18 mouse cellular contexts compared by ENCODE assay signal in genomic region chr15:94770832-94771578, GRCm38 (mm10).
DNase-seq lines count a peak whose midpoint lies in the region; ATAC-seq and TF ChIP-seq lines count a peak whose summit lies in the region.
"Had no signal": no experiment of that assay in that cellular context is flagged by ENCODE, and none has a peak within 500 bp of the region (broad histone marks: within the 10 kb centered on the region; RNA-seq: fewer than 3 reads in every experiment).

No protein-coding gene starts in this region.

- no peaks in the 10 kb centered on the region for H3K36me3 ChIP-seq in forebrain, embryonic 14.5 days (ENCODE audit: control insufficient read depth, insufficient read depth, low read length)
- no peaks in the 10 kb centered on the region for H3K36me3 ChIP-seq in forebrain, embryonic 11.5 days (ENCODE audit: control insufficient read depth, insufficient read depth, low read length)
- H3K36me3 ChIP-seq: heart, embryonic 10.5 days; hindbrain, embryonic 12.5 days; intestine, embryonic 15.5 days; limb, embryonic 15.5 days; liver, embryonic 15.5 days; midbrain, embryonic 12.5 days had no signal

- H3K9ac ChIP-seq in forebrain, embryonic 14.5 days (ENCODE audit: low read length), result no peak overlapping the region
- H3K9ac ChIP-seq in forebrain, embryonic 11.5 days (ENCODE audit: low read length), result no peak overlapping the region
- H3K9ac ChIP-seq: hindbrain, embryonic 12.5 days; intestine, embryonic 15.5 days; limb, embryonic 15.5 days; liver, embryonic 15.5 days; midbrain, embryonic 12.5 days had no signal

- H3K4me1 ChIP-seq in forebrain, embryonic 14.5 days (ENCODE audit: control insufficient read depth, insufficient read depth, low read length), result peaks cover 3% of the 10 kb centered on the region; the same call in 1 of the 2 replicates
- no peaks in the 10 kb centered on the region for H3K4me1 ChIP-seq in forebrain, embryonic 11.5 days (replicated peaks; ENCODE audit: control insufficient read depth, insufficient read depth, low read length)
- H3K4me1 ChIP-seq: heart, embryonic 10.5 days; intestine, embryonic 15.5 days; limb, embryonic 15.5 days; liver, embryonic 15.5 days; midbrain, embryonic 12.5 days had no signal

- H3K4me2 ChIP-seq in forebrain, embryonic 14.5 days (ENCODE audit: low read length), result no peak overlapping the region
- no peak overlapping the region for H3K4me2 ChIP-seq in forebrain, embryonic 11.5 days (ENCODE audit: low read depth, low read length, severe bottlenecking)
- H3K4me2 ChIP-seq: hindbrain, embryonic 12.5 days; intestine, embryonic 15.5 days; limb, embryonic 15.5 days; liver, embryonic 15.5 days; midbrain, embryonic 12.5 days had no signal

- H3K9me3 ChIP-seq in forebrain, embryonic 14.5 days (replicated peaks; ENCODE audit: control insufficient read depth, low read length), result 0 out of 2 replicates have a peak, but pooled peaks cover 3% of the 10 kb centered on the region
- H3K9me3 ChIP-seq in forebrain, embryonic 11.5 days (ENCODE audit: control insufficient read depth, low read length), result no peaks in the 10 kb centered on the region
- H3K9me3 ChIP-seq: heart, embryonic 10.5 days; intestine, embryonic 15.5 days; limb, embryonic 15.5 days; liver, embryonic 15.5 days had no signal

- H3K27me3 ChIP-seq in forebrain, embryonic 14.5 days (replicated peaks; ENCODE audit: control insufficient read depth, insufficient read depth, low read length), result no peaks in the 10 kb centered on the region
- H3K27me3 ChIP-seq in forebrain, embryonic 11.5 days (ENCODE audit: control insufficient read depth, insufficient read depth, low read length), result no peaks in the 10 kb centered on the region
- H3K27me3 ChIP-seq: hindbrain, embryonic 12.5 days; intestine, embryonic 15.5 days; liver, embryonic 15.5 days had no signal

- TF ChIP-seq CTCF in left cerebral cortex, adult 2 months (IDR thresholded peaks at IDR 0.05), result no peak

- peak; percentile 65 for DNase-seq in forebrain, embryonic 14.5 days (ENCODE audit: low spot score)
- no peak for DNase-seq in forebrain, embryonic 11.5 days (ENCODE audit: low spot score)
- no peak for DNase-seq in left cerebral cortex, adult 2 months (ENCODE audit: extremely low spot score in 1 of 2, low spot score in 2 of 2)
- DNase-seq in left cerebral cortex, postnatal 4 days, result no peak
- peak; percentile 72 for DNase-seq in brain, adult 2 months (ENCODE audit: low read depth, low spot score)
- peak; percentile 21 to 28 for DNase-seq in cerebellum, postnatal 25 days
- DNase-seq in c-Kit-positive CD71-positive TER-119-positive erythroid progenitor cells, embryonic 14.5 days (ENCODE audit: low spot score), result no peak
- DNase-seq: embryo, embryonic 11 days; kidney, adult 9 months; kidney, postnatal 25 days; thymus, postnatal 14 days had no signal

- no peak overlapping the region for H3K4me3 ChIP-seq in forebrain, embryonic 14.5 days (ENCODE audit: low read depth, low read length)
- H3K4me3 ChIP-seq in forebrain, embryonic 11.5 days (ENCODE audit: low read depth, low read length), result no peak overlapping the region
- H3K4me3 ChIP-seq in left cerebral cortex, adult 2 months, result no peak overlapping the region
- H3K4me3 ChIP-seq: heart, embryonic 10.5 days; hindbrain, embryonic 12.5 days; intestine, embryonic 15.5 days; limb, embryonic 15.5 days; liver, embryonic 15.5 days; midbrain, embryonic 12.5 days; myocyte had no signal

- no peak overlapping the region for H3K27ac ChIP-seq in forebrain, embryonic 14.5 days (ENCODE audit: low read depth, low read length)
- H3K27ac ChIP-seq in forebrain, embryonic 11.5 days (ENCODE audit: low read depth, low read length), result no peak overlapping the region
- peak overlapping the region; percentile 71 for H3K27ac ChIP-seq in left cerebral cortex, adult 2 months
- H3K27ac ChIP-seq: heart, embryonic 10.5 days; hindbrain, embryonic 12.5 days; intestine, embryonic 15.5 days; limb, embryonic 15.5 days; liver, embryonic 15.5 days; midbrain, embryonic 12.5 days had no signal

- intact Hi-C loops in left cerebral cortex, adult 2 months (cut with DNase I), result loop anchor here (5.0 kb wide), 3 partner anchors 211 to 756 kb away; partner anchors contain the start of gene Nell2
- intact Hi-C loops in left cerebral cortex, postnatal 4 days (cut with DNase I), result loop anchor here (10.0 kb wide), 1 partner anchor 304 kb away; no protein-coding TSS in a partner anchor

- ATAC-seq in forebrain, embryonic 14.5 days, result no peak
- no peak for ATAC-seq in forebrain, embryonic 11.5 days (replicated peaks; ENCODE audit: low FRiP score)
- ATAC-seq: intestine, embryonic 15.5 days had no signal

- WGBS in forebrain, embryonic 14.5 days, result 58% methylated on average over 7 of the region's 7 CpGs
- WGBS in forebrain, embryonic 11.5 days, result 83% methylated on average over 7 of the region's 7 CpGs

Comparison
In these comparisons a context has a peak if more than half of its experiments do, and no peak if none do; other contexts are left out.
1. DNase-seq: peak in forebrain, embryonic 14.5 days (single experiment), brain, adult 2 months (single experiment) and cerebellum, postnatal 25 days (2 of 2); none in forebrain, embryonic 11.5 days (single experiment), left cerebral cortex, adult 2 months (0 of 2), left cerebral cortex, postnatal 4 days (single experiment) and c-Kit-positive CD71-positive TER-119-positive erythroid progenitor cells, embryonic 14.5 days (single experiment).